Mouse (Mus musculus) cortical plate, adult 2 months (tissue): Measurements from ENCODE around the gene Dcxr.

ENCODE experiments used
- CTCF ChIP-seq: fragments of 200-500 bp; IDR thresholded peaks from 2 replicates; pipeline ENCODE4 v1.5.1; 2011; ENCODE audit warnings: mild to moderate bottlenecking, control low read depth, low read length; ENCODE audit not compliant: insufficient read depth; ENCODE audit errors: extremely low read depth
- POLR2A ChIP-seq: fragments of 200-500 bp; IDR thresholded peaks from 2 replicates; pipeline ENCODE4 v1.6.1; 2011; ENCODE audit warnings: mild to moderate bottlenecking, low read length, control low read depth; ENCODE audit not compliant: insufficient read depth; ENCODE audit errors: extremely low read depth

DNA sequence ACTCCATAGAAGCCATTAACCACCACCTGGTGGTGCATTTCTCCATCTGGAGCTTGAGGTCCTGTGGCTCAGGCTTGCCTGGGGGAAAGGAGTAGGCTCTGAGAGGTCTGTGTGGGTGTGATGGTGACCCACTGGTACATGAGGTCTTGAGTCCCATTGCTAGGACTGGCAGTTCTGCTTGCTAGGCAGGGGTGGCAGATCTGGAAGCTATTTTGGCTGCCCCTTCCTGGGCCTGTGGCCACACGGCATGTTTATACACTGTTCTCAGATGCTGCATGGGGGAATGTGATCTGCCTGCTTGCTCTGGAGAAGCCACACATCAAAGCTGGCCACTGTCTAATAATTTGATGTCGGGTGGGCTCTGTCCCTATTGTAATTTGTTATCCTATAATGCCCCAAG is 43.0 kb downstream of the Dcxr start:
- TF ChIP-seq POLR2A (no peak), CTCF (no peak)
